Mouse (Mus musculus): Measurements from ENCODE around the gene Fance.

GRCm38 (mm10) chr17:28328366-28328928 is 15.1 kb downstream of the Fance start, which contains the start of gene Rpl10a:
- peak; percentile 73 for TF ChIP-seq CTCF (IDR thresholded peaks at IDR 0.05; ENCODE audit: extremely low read depth, insufficient read length, insufficient replicate concordance, low read depth, low read length)
- peak; percentile 75 for TF ChIP-seq POLR2A (IDR thresholded peaks at IDR 0.05; ENCODE audit: low read depth, low read length)
